In genomic region chr4:62695946-62696345, GRCm38 (mm10) we compare ENCODE assay signal across 8 mouse cellular contexts.
DNase-seq lines count a peak whose midpoint lies in the region; ATAC-seq and TF ChIP-seq lines count a peak whose summit lies in the region.
"Had no signal": no experiment of that assay in that cellular context is flagged by ENCODE, and none has a peak within 500 bp of the region (broad histone marks: within the 10 kb centered on the region; RNA-seq: fewer than 3 reads in every experiment).

No protein-coding gene starts in this region.

- WGBS in hindbrain, embryonic 14.5 days: 70% methylated on average over 11 of the region's 13 CpGs
- 60% methylated on average over 13 of the region's 13 CpGs for WGBS in limb, embryonic 14.5 days
- WGBS in neural tube, embryonic 13.5 days: 65% methylated on average over 13 of the region's 13 CpGs

- no peak overlapping the region for H3K9ac ChIP-seq in hindbrain, embryonic 14.5 days
- H3K9ac ChIP-seq in limb, embryonic 14.5 days (ENCODE audit: low read depth, low read length, severe bottlenecking): no peak overlapping the region
- peak overlapping the region; percentile 41 for H3K9ac ChIP-seq in neural tube, embryonic 13.5 days
- H3K9ac ChIP-seq: hindbrain, embryonic 15.5 days had no signal

- no peak overlapping the region for H3K27ac ChIP-seq in hindbrain, embryonic 14.5 days
- H3K27ac ChIP-seq in limb, embryonic 14.5 days (replicated peaks; ENCODE audit: low read depth, low read length): no peak overlapping the region
- H3K27ac ChIP-seq in neural tube, embryonic 13.5 days (replicated peaks): peak overlapping the region; percentile 64

- peaks cover 54% of the 10 kb centered on the region for H3K36me3 ChIP-seq in hindbrain, embryonic 14.5 days (replicated peaks; ENCODE audit: control insufficient read depth, insufficient read depth)
- H3K36me3 ChIP-seq in limb, embryonic 14.5 days (ENCODE audit: control insufficient read depth, insufficient read depth, low read length): peaks cover 46% of the 10 kb centered on the region
- H3K36me3 ChIP-seq in neural tube, embryonic 13.5 days: peaks cover 52% of the 10 kb centered on the region

- peak; percentile 60 to 71 for DNase-seq in right cerebral cortex, adult 2 months (ENCODE audit: low spot score in 2 of 2)
- DNase-seq in right cerebral cortex, postnatal 36 days (ENCODE audit: low spot score in 2 of 2): no peak
- DNase-seq in adrenal gland, postnatal 14 days: peak; percentile 73
- peak; percentile 59 for DNase-seq in embryo, embryonic 9.5 days (ENCODE audit: extremely low spot score)
- DNase-seq in hindbrain, embryonic 14.5 days (ENCODE audit: low spot score): peak; percentile 90
- peak; percentile 86 for DNase-seq in limb, embryonic 14.5 days (ENCODE audit: low spot score)

- H3K4me1 ChIP-seq in hindbrain, embryonic 14.5 days (replicated peaks; ENCODE audit: control insufficient read depth, insufficient read depth, low read length): peaks cover 28% of the 10 kb centered on the region
- H3K4me1 ChIP-seq in limb, embryonic 14.5 days (ENCODE audit: control insufficient read depth, insufficient read depth, low read length): peaks cover 27% of the 10 kb centered on the region
- H3K4me1 ChIP-seq in neural tube, embryonic 13.5 days (replicated peaks): peaks cover 81% of the 10 kb centered on the region

- H3K27me3 ChIP-seq in hindbrain, embryonic 14.5 days (ENCODE audit: control insufficient read depth, insufficient read depth, low read length): no peaks in the 10 kb centered on the region
- H3K27me3 ChIP-seq in limb, embryonic 14.5 days (ENCODE audit: control insufficient read depth, insufficient read depth, low read length): no peaks in the 10 kb centered on the region
- no peaks in the 10 kb centered on the region for H3K27me3 ChIP-seq in neural tube, embryonic 13.5 days
- H3K27me3 ChIP-seq: hindbrain, embryonic 15.5 days had no signal

- H3K4me2 ChIP-seq in hindbrain, embryonic 14.5 days (replicated peaks): no peak overlapping the region
- H3K4me2 ChIP-seq in limb, embryonic 14.5 days (replicated peaks; ENCODE audit: low read depth, low read length, severe bottlenecking): no peak overlapping the region
- H3K4me2 ChIP-seq in neural tube, embryonic 13.5 days: no peak overlapping the region
- H3K4me2 ChIP-seq: hindbrain, embryonic 15.5 days had no signal

- no peak for TF ChIP-seq POLR2A in limb, embryonic 14.5 days (IDR thresholded peaks at IDR 0.05; ENCODE audit: borderline replicate concordance, extremely low read depth, insufficient read depth, insufficient read length)

- H3K9me3 ChIP-seq in hindbrain, embryonic 14.5 days (ENCODE audit: control insufficient read depth, low read length): no peaks in the 10 kb centered on the region
- H3K9me3 ChIP-seq in limb, embryonic 14.5 days (ENCODE audit: control insufficient read depth, low read length): no peaks in the 10 kb centered on the region
- H3K9me3 ChIP-seq in neural tube, embryonic 13.5 days: no peaks in the 10 kb centered on the region
- H3K9me3 ChIP-seq: hindbrain, embryonic 15.5 days had no signal

- no peak overlapping the region for H3K4me3 ChIP-seq in hindbrain, embryonic 14.5 days (replicated peaks; ENCODE audit: low read length)
- no peak overlapping the region for H3K4me3 ChIP-seq in limb, embryonic 14.5 days (replicated peaks; ENCODE audit: low read length)
- no peak overlapping the region for H3K4me3 ChIP-seq in neural tube, embryonic 13.5 days
- H3K4me3 ChIP-seq: hindbrain, embryonic 15.5 days had no signal

- ATAC-seq in hindbrain, embryonic 14.5 days (ENCODE audit: low FRiP score): no peak
- no peak for ATAC-seq in limb, embryonic 14.5 days (ENCODE audit: low FRiP score, low read depth)
- ATAC-seq in neural tube, embryonic 13.5 days (ENCODE audit: low read depth): no peak

Comparison
In these comparisons a context has a peak if more than half of its experiments do, and no peak if none do; other contexts are left out.
1. DNase-seq: peak in right cerebral cortex, adult 2 months (2 of 2), adrenal gland, postnatal 14 days (single experiment), embryo, embryonic 9.5 days (single experiment), hindbrain, embryonic 14.5 days (single experiment) and limb, embryonic 14.5 days (single experiment); none in right cerebral cortex, postnatal 36 days (0 of 2).